Mouse (Mus musculus) liver, embryonic 13.5 days (tissue): Measurements from ENCODE around the gene Mcm9. TPM values are rescaled to one million over a fixed set of nuclear protein-coding genes. Genes with fewer than 3 reads are reported as not detected.
"Not testable (repeated sequence)": the region's sequence is repeated elsewhere in the genome, so short reads cannot be mapped to it uniquely, and the experiment has no call there.

Experiments
- ATAC-seq: fragments of 200-750 bp; cut with Nextera tagmentation; 2 replicates; pipeline ENCODE4 v1.8.0; 2017; ENCODE audit warnings: low read depth, mild to moderate bottlenecking, moderate number of reproducible peaks, moderate library complexity
- DNase-seq: peaks from one replicate; pipeline ENCODE4 v3.0.0; 2022
- H3K27ac ChIP-seq: fragments of 300-500 bp; sonication (generic); 2 replicates; pipeline ENCODE4 v1.5.1; 2015; ENCODE audit warnings: moderate library complexity, mild to moderate bottlenecking, inconsistent platforms
- H3K27me3 ChIP-seq: fragments of 300-500 bp; sonication (generic); 2 replicates; pipeline ENCODE4 v1.6.1; 2015; ENCODE audit warnings: mild to moderate bottlenecking, inconsistent platforms
- H3K36me3 ChIP-seq: fragments of 300-500 bp; sonication (generic); 2 replicates; pipeline ENCODE4 v1.6.1; 2015; ENCODE audit warnings: mild to moderate bottlenecking, inconsistent platforms
- H3K4me1 ChIP-seq: fragments of 300-500 bp; sonication (generic); replicated peaks from 2 replicates; pipeline ENCODE4 v1.6.1; 2015; ENCODE audit warnings: inconsistent platforms
- H3K4me2 ChIP-seq: fragments of 300-500 bp; sonication (generic); 2 replicates; pipeline ENCODE4 v1.6.1; 2015; ENCODE audit warnings: inconsistent platforms, mild to moderate bottlenecking, moderate library complexity
- H3K4me3 ChIP-seq: fragments of 300-500 bp; sonication (generic); replicated peaks from 2 replicates; pipeline ENCODE4 v1.5.1; 2015; ENCODE audit warnings: mild to moderate bottlenecking, inconsistent platforms
- H3K9ac ChIP-seq: fragments of 300-500 bp; sonication (generic); 2 replicates; pipeline ENCODE4 v1.6.1; 2015; ENCODE audit warnings: mild to moderate bottlenecking, inconsistent platforms
- H3K9me3 ChIP-seq: fragments of 300-500 bp; sonication (generic); replicated peaks from 2 replicates; pipeline ENCODE4 v1.6.1; 2016; ENCODE audit warnings: inconsistent platforms
- WGBS: fragments of 180-500 bp; shearing (Covaris S2); methylation state at CpG from one replicate; pipeline ENCODE4 v1.1.7; 2015; ENCODE audit not compliant: insufficient replicate concordance; 5-methylcytosine and 5-hydroxymethylcytosine counted together
- polyA plus RNA-seq: library from polyadenylated mRNA; unstranded; fragments of >200 nt; fragmentation: Nextera tagmentation; extraction: Ambion mirVana; gene quantifications from 2 replicates; pipeline ENCODE4 v1.2.1, GENCODE M21; 2015

The Mcm9 gene
- polyA plus RNA-seq, 1 experiment from 2014 or later = 6.4 TPM

GRCm38 (mm10) chr10:53517770-53518598 lies 112.3 kb downstream of the Mcm9 start:
- ATAC-seq (no peak), DNase-seq (no peak)
- Histone ChIP-seq H3K4me2 (no peak overlapping the region), H3K27me3 (no peaks in the 10 kb centered on the region), H3K36me3 (no peaks in the 10 kb centered on the region), H3K9ac (no peak overlapping the region), H3K9me3 (no peaks in the 10 kb centered on the region), H3K4me1 (no peaks in the 10 kb centered on the region), H3K27ac (no peak overlapping the region), H3K4me3 (no peak overlapping the region)
- WGBS = 78% methylated on average over 14 of the region's 14 CpGs

- no peaks in the 10 kb centered on the region for H3K9me3 ChIP-seq
- no peak overlapping the region for H3K9ac ChIP-seq
- no peaks in the 10 kb centered on the region for H3K27me3 ChIP-seq
- no peaks in the 10 kb centered on the region for H3K36me3 ChIP-seq
- 44% methylated on average over 1 of the region's 1 CpGs for WGBS
- H3K4me2 ChIP-seq = no peak overlapping the region
- H3K27ac ChIP-seq = no peak overlapping the region
- H3K4me3 ChIP-seq = no peak overlapping the region
- no peak for ATAC-seq
- DNase-seq = no peak
- no peaks in the 10 kb centered on the region for H3K4me1 ChIP-seq
These were observed 117.7 kb downstream of the Mcm9 start for GRCm38 (mm10) chr10:53512491-53512890.

GRCm38 (mm10) chr10:53509158-53509773 lies 121.0 kb downstream of the Mcm9 start:
- ATAC-seq = no peak
- H3K4me1 ChIP-seq = peaks cover 2% of the 10 kb centered on the region
- no peaks in the 10 kb centered on the region for H3K27me3 ChIP-seq
- H3K27ac ChIP-seq = no peak overlapping the region
- H3K9ac ChIP-seq = no peak overlapping the region
- no peak overlapping the region for H3K4me3 ChIP-seq
- WGBS = 29% methylated on average over 6 of the region's 6 CpGs
- no peaks in the 10 kb centered on the region for H3K9me3 ChIP-seq
- H3K36me3 ChIP-seq = no peaks in the 10 kb centered on the region
- no peak overlapping the region for H3K4me2 ChIP-seq
- DNase-seq = no peak

GRCm38 (mm10) chr10:53508676-53509075 lies 121.6 kb downstream of the Mcm9 start:
- peaks cover 8% of the 10 kb centered on the region for H3K4me1 ChIP-seq
- H3K9ac ChIP-seq = no peak overlapping the region
- no peaks in the 10 kb centered on the region for H3K36me3 ChIP-seq
- no peaks in the 10 kb centered on the region for H3K27me3 ChIP-seq
- no peaks in the 10 kb centered on the region for H3K9me3 ChIP-seq
- ATAC-seq (no peak), DNase-seq (no peak)
- H3K4me2 ChIP-seq = no peak overlapping the region
- no peak overlapping the region for H3K27ac ChIP-seq
- H3K4me3 ChIP-seq = no peak overlapping the region

DNA sequence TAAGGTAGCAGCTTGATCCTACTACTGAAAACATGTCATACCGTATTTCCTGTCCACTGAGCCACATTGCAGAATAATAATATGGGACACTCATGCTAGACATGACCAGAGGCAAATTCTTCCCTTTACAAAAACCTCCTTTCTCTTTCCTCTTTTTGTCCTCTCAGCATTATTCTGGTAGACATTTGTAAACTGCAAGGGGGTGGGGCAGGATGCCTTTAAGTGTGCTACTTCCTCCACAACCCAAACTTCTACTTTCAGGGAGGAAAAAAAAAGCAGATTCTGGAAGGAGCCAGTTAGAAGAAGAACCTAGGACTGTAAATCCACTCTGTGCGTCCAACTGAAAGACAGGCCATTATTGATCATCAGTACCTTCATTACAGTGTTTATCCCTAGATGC lies 124.7 kb downstream of the Mcm9 start:
- 59% methylated on average over 2 of the region's 2 CpGs for WGBS
- Histone ChIP-seq H3K27ac (no peak overlapping the region), H3K4me2 (no peak overlapping the region), H3K27me3 (no peaks in the 10 kb centered on the region), H3K4me1 (peaks cover 18% of the 10 kb centered on the region), H3K9me3 (no peaks in the 10 kb centered on the region), H3K36me3 (no peaks in the 10 kb centered on the region), H3K9ac (no peak overlapping the region), H3K4me3 (no peak overlapping the region)
- DNase-seq (no peak), ATAC-seq (no peak)

- Histone ChIP-seq H3K4me2 (no peak overlapping the region), H3K4me1 (peaks cover 18% of the 10 kb centered on the region), H3K27me3 (no peaks in the 10 kb centered on the region), H3K36me3 (no peaks in the 10 kb centered on the region), H3K4me3 (no peak overlapping the region), H3K27ac (no peak overlapping the region), H3K9ac (no peak overlapping the region), H3K9me3 (no peaks in the 10 kb centered on the region)
- DNase-seq (no peak), ATAC-seq (no peak)
- 61% methylated on average over 3 of the region's 3 CpGs for WGBS
These were observed 125.2 kb downstream of the Mcm9 start for GRCm38 (mm10) chr10:53505069-53505468.

DNA sequence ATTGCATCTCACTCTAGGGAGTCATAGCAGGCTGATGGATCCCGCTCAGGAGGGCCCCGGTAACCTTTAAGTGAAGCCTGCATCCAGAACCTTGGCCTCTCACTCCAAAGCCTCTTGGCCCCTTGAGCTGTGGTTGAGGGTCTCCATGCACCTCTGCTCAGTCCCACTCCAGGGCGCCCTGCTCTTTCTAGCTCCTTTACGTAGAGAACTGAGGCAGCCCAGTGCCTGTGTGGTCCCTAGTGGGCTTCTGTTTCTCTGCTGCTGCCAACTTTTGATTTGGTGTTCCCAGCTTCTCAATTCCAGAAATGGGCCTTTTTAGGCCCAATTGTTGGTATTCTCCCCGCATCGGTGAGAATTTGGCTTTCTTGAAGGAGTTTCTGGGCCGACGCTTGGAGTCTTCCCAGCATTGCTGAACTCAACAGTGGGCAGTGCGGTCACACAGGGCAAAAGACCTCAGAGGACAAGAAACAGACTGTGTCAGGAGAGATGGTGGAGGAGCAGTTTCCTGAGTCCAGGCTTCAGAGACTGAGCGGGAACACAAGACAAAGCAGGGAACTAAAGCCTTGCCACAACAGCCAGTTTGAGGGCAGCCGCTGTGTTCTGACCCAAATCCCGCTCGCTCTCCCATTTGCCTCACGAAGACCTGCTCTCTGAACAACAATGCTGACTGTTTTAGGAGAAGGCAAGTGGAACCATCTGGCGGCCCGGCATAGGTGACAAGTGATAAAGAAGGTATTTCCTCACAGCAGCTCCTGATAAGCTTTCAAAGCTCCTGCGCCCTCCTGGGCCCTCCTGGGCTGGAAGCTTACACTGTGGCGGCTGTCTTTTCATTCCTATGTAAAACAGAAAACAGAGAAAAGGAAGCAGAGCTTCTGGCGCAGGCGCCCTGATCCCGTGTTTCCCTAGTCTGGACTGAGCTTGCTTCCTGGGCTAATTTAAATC lies 127.1 kb downstream of the Mcm9 start:
- Histone ChIP-seq H3K36me3 (no peaks in the 10 kb centered on the region), H3K4me2 (peak overlapping the region; percentile 46), H3K27ac (no peak overlapping the region), H3K4me3 (no peak overlapping the region), H3K4me1 (peaks cover 18% of the 10 kb centered on the region), H3K27me3 (no peaks in the 10 kb centered on the region), H3K9ac (peak overlapping the region; percentile 36; the same call in 1 of the 2 replicates), H3K9me3 (no peaks in the 10 kb centered on the region)
- WGBS = 33% methylated on average over 21 of the region's 21 CpGs
- peak; percentile 80 for ATAC-seq
- DNase-seq = peak; percentile 34

DNA sequence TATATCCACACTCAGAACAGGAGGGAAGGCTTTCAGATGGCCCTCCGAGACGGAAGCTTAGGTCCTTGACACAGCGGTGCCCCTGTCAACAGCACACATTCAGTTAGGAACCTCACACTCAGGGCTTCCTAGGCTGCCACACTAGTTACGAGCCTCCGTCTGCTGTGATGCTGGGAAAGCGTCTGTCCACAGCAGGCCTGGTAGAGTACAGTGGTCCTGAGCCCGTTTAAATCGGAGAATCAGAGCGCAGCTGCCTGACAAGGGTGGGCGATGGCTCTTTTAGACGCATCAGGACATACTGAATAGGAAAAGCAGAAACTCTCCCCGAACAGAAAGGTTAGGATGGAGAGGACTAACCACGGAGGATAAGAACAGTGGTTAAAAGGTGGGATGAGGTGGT lies 127.8 kb downstream of the Mcm9 start:
- WGBS = 79% methylated on average over 13 of the region's 13 CpGs
- ATAC-seq (no peak), DNase-seq (no peak)
- Histone ChIP-seq H3K4me3 (no peak overlapping the region), H3K36me3 (no peaks in the 10 kb centered on the region), H3K27ac (no peak overlapping the region), H3K9ac (no peak overlapping the region), H3K4me2 (no peak overlapping the region), H3K4me1 (peaks cover 18% of the 10 kb centered on the region), H3K9me3 (no peaks in the 10 kb centered on the region), H3K27me3 (no peaks in the 10 kb centered on the region)

DNA sequence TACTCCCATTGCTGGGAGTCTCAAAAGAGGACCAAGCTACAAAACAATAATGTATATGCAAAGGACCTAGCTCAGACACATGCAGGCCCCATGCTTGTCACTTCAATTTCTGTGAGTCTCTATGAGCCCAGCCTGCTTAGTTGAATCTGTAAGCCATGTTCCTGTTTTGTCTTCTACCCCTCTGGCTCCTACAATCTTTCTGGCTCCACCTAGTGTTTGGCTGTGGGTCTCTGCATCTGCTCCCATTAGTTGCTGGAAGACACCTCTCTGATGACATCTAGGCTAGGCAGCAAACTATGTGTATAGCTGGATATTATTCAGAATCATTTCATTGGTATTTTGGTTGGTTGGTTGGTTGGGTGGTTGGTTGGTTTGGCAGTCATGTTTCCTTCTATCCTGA lies 130.7 kb downstream of the Mcm9 start:
- Histone ChIP-seq H3K9ac (no peak overlapping the region), H3K9me3 (peaks cover 1% of the 10 kb centered on the region; the same call in 1 of the 2 replicates), H3K4me2 (no peak overlapping the region), H3K4me1 (peaks cover 18% of the 10 kb centered on the region), H3K4me3 (no peak overlapping the region), H3K36me3 (no peaks in the 10 kb centered on the region), H3K27me3 (no peaks in the 10 kb centered on the region), H3K27ac (no peak overlapping the region)
- ATAC-seq = no peak
- DNase-seq = no peak

- H3K27ac ChIP-seq, H3K4me1 ChIP-seq, H3K4me2 ChIP-seq, H3K36me3 ChIP-seq, H3K27me3 ChIP-seq, DNase-seq, H3K4me3 ChIP-seq, H3K9me3 ChIP-seq, ATAC-seq, H3K9ac ChIP-seq: not testable (repeated sequence)
- 84% methylated on average over 3 of the region's 3 CpGs for WGBS
These were observed 134.9 kb downstream of the Mcm9 start for GRCm38 (mm10) chr10:53495349-53495748.

GRCm38 (mm10) chr10:53493954-53494353 lies 136.3 kb downstream of the Mcm9 start:
- no peak for ATAC-seq
- DNase-seq = no peak
- H3K4me2 ChIP-seq = no peak overlapping the region
- H3K4me3 ChIP-seq = no peak overlapping the region
- H3K4me1 ChIP-seq = no peaks in the 10 kb centered on the region
- no peak overlapping the region for H3K27ac ChIP-seq
- H3K36me3 ChIP-seq = no peaks in the 10 kb centered on the region
- no peaks in the 10 kb centered on the region for H3K27me3 ChIP-seq
- peaks cover 9% of the 10 kb centered on the region; the same call in 1 of the 2 replicates for H3K9me3 ChIP-seq
- WGBS = 69% methylated on average over 13 of the region's 13 CpGs
- no peak overlapping the region for H3K9ac ChIP-seq
